Mouse (Mus musculus) layer of hippocampus, adult 9-10 months (tissue): Measurements from ENCODE around the gene Gm3072.
"Not testable (repeated sequence)": the region's sequence is repeated elsewhere in the genome, so short reads cannot be mapped to it uniquely, and the experiment has no call there.

ENCODE experiments used
- DNase-seq: peaks from one replicate; pipeline ENCODE4 v3.0.0; 2022; ENCODE audit warnings: low spot score

The Gm3072 gene

GRCm38 (mm10) chr14:41624512-41624911 lies at the start of gene Gm3072:
Gene Gm3072 (minus strand): TSS chr14:41624612.
- not testable (repeated sequence) for DNase-seq

- DNase-seq = not testable (repeated sequence)
Measured at GRCm38 (mm10) chr14:41648176-41648575, 23.8 kb upstream of the Gm3072 start.

- not testable (repeated sequence) for DNase-seq
Measured at GRCm38 (mm10) chr14:41646387-41646786, 22.0 kb upstream of the Gm3072 start, which contains the start of gene Gm3676. Gene Gm3676 (minus strand): TSS chr14:41646487.

- DNase-seq = not testable (repeated sequence)
Measured at GRCm38 (mm10) chr14:41630144-41630543, 5.7 kb upstream of the Gm3072 start.

GRCm38 (mm10) chr14:41622535-41622934 lies 1.9 kb downstream of the Gm3072 start:
- not testable (repeated sequence) for DNase-seq

GRCm38 (mm10) chr14:41610690-41611089 lies 13.7 kb downstream of the Gm3072 start:
- not testable (repeated sequence) for DNase-seq

GRCm38 (mm10) chr14:41600935-41601334 lies 23.5 kb downstream of the Gm3072 start:
- DNase-seq = not testable (repeated sequence)

GRCm38 (mm10) chr14:41586346-41586745 lies 38.1 kb downstream of the Gm3072 start:
- not testable (repeated sequence) for DNase-seq

- DNase-seq = not testable (repeated sequence)
Measured at GRCm38 (mm10) chr14:41572911-41573310, 51.5 kb downstream of the Gm3072 start, which contains the start of gene 1700049E17Rik2. Gene 1700049E17Rik2 (plus strand): TSS chr14:41573211.
